Mouse (Mus musculus) neural tube, embryonic 12.5 days (tissue): ENCODE data around the gene Snap23. TPM values are rescaled to one million over a fixed set of nuclear protein-coding genes. Genes with fewer than 3 reads are reported as not detected.

Experiments used
- ATAC-seq: fragments of 200-750 bp; cut with Nextera tagmentation; 2 replicates; pipeline ENCODE4 v1.8.0; 2017; ENCODE audit warnings: low read depth, mild to moderate bottlenecking, moderate TSS enrichment, moderate library complexity; ENCODE audit not compliant: low FRiP score
- H3K27ac ChIP-seq: fragments of 300-500 bp; sonication (generic); 2 replicates; pipeline ENCODE4 v1.5.1; 2016
- H3K27me3 ChIP-seq: fragments of 300-500 bp; sonication (generic); replicated peaks from 2 replicates; pipeline ENCODE4 v1.6.1; 2016; ENCODE audit warnings: mild to moderate bottlenecking
- H3K36me3 ChIP-seq: fragments of 300-500 bp; sonication (generic); 2 replicates; pipeline ENCODE4 v1.6.1; 2016; ENCODE audit warnings: mild to moderate bottlenecking
- H3K4me1 ChIP-seq: fragments of 300-500 bp; sonication (generic); 2 replicates; pipeline ENCODE4 v1.6.1; 2016
- H3K4me2 ChIP-seq: fragments of 300-500 bp; sonication (generic); replicated peaks from 2 replicates; pipeline ENCODE4 v1.6.1; 2016; ENCODE audit warnings: mild to moderate bottlenecking
- H3K4me3 ChIP-seq: fragments of 300-500 bp; sonication (generic); 2 replicates; pipeline ENCODE4 v1.5.1; 2016
- H3K9ac ChIP-seq: fragments of 300-500 bp; sonication (generic); 2 replicates; pipeline ENCODE4 v1.6.1; 2016; ENCODE audit warnings: mild to moderate bottlenecking
- H3K9me3 ChIP-seq: fragments of 300-500 bp; sonication (generic); 2 replicates; pipeline ENCODE4 v1.6.1; 2016; ENCODE audit warnings: mild to moderate bottlenecking
- WGBS: fragments of 180-500 bp; shearing (Covaris S2); methylation state at CpG from one replicate; pipeline ENCODE4 v1.1.7; 2016; 5-methylcytosine and 5-hydroxymethylcytosine counted together
- polyA plus RNA-seq: library from polyadenylated mRNA; unstranded; fragments of >200 nt; fragmentation: Nextera tagmentation; extraction: Ambion mirVana; gene quantifications from 2 replicates; pipeline ENCODE4 v1.2.1, GENCODE M21; 2016

Snap23 gene
- 34.2 and 35.1 TPM in 2 replicates for polyA plus RNA-seq

DNA sequence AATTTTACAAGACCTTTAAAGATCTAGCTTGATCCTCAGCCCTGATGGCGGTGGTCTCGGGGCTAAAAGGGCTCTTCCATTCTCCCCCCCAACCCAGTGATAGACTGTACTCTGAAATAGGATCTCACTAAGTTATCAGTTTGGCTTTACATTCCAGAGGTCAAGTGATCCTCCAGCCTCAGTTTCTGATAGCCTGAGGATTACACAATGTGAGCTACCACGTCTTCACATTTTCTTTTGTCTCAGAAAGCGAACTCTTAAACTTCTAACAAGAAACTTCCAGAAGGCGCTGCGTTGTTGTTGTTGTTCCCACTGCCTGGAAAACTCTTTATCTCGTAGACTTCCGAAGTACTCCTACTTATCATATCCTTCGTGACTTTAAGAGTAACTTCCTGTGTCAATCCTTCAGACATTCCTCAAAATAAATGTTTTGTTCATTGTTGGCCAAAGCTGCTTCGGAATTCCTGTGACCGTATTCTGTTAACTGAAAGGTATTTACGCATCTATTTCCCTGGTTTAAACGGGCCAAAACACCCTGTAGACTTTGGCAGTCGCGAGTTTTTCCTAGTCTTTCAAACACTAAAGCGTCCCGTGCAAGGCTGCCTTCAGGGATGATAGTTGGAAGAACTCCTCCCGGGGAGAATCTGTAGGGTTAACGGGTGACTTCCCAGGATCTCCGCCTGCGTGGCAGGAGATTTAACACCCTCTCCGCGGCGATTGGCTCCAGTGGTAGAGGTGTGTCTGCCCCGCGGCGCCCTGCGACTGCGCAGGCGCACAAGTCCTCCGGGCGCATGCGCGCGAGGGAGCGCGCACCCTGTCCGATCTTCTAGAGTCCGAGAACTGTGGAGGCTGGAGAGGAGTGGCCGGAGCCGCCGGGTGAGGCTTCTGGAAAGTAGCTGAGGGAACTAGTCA is at the start of gene Snap23:
Gene Snap23, plus strand, starts transcription at position 786 of the 912 bp plus-strand sequence.
- no peaks in the 10 kb centered on the region for H3K27me3 ChIP-seq
- peak within 1 kb of the TSS; percentile 66 for H3K4me2 ChIP-seq
- ATAC-seq, result peak; percentile 89
- no peaks in the 10 kb centered on the region for H3K9me3 ChIP-seq
- peak within 1 kb of the TSS; percentile 59 for H3K9ac ChIP-seq
- 2% methylated on average over 42 of the region's 42 CpGs for WGBS
- H3K27ac ChIP-seq, result no peak within 1 kb of the TSS; the same call in 1 of the 2 replicates
- H3K4me3 ChIP-seq, result peak within 1 kb of the TSS; percentile 54
- H3K36me3 ChIP-seq, result peaks cover 6% of the 10 kb centered on the region; the same call in 1 of the 2 replicates
- peaks cover 21% of the 10 kb centered on the region for H3K4me1 ChIP-seq

- Histone ChIP-seq H3K4me2 (no peak overlapping the region), H3K4me1 (no peaks in the 10 kb centered on the region), H3K36me3 (peaks cover 92% of the 10 kb centered on the region), H3K9me3 (no peaks in the 10 kb centered on the region), H3K4me3 (no peak overlapping the region), H3K27ac (no peak overlapping the region), H3K9ac (no peak overlapping the region), H3K27me3 (no peaks in the 10 kb centered on the region)
- no peak for ATAC-seq
- 91% methylated on average over 5 of the region's 5 CpGs for WGBS
Observed at GRCm38 (mm10) chr2:120518547-120519210, 48.8 kb upstream of the Snap23 start.

DNA sequence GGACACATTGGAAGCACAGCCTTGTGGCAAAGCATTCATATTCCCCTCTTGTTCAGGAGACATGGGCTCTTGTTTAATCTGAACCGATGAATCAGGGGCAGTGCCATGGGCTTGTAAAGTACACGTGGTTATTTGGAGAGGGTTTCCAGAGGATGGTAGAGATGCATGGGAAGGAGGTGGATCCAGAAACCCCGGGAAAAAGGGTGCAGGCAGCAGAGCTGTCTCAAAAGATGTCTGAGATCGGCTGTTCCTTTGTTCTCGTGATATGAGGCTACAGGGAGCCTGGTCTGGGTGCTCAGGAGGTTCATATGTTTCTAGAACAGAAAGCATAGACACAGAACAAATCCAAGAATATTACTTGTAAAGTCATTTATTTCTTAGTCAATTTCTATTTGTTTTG is 40.7 kb upstream of the Snap23 start:
- no peak for ATAC-seq
- H3K27me3 ChIP-seq, result no peaks in the 10 kb centered on the region
- no peaks in the 10 kb centered on the region for H3K9me3 ChIP-seq
- 91% methylated on average over 5 of the region's 5 CpGs for WGBS
- no peak overlapping the region for H3K9ac ChIP-seq
- peaks cover 94% of the 10 kb centered on the region for H3K36me3 ChIP-seq
- no peak overlapping the region for H3K4me2 ChIP-seq
- H3K27ac ChIP-seq, result no peak overlapping the region
- no peaks in the 10 kb centered on the region for H3K4me1 ChIP-seq
- H3K4me3 ChIP-seq, result no peak overlapping the region

DNA sequence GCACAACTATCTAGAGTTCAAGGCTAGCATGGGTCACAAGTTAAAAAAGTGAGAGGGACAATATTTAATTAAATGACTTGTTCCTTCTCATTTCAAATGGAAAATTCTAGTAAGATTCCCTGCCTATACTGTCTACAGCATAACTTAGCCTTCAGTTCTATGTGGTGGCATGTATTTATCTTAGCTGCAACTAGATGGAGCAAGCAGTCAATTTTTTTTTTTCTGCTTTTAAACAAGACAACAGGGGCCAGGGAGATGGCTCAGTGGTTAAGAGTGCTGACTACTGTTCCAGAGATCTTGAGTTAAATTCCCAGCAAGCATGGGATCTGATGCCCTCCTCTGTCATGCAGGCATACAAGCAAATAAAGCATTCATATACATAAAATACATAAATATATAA is 37.9 kb upstream of the Snap23 start:
- no peaks in the 10 kb centered on the region for H3K9me3 ChIP-seq

DNA sequence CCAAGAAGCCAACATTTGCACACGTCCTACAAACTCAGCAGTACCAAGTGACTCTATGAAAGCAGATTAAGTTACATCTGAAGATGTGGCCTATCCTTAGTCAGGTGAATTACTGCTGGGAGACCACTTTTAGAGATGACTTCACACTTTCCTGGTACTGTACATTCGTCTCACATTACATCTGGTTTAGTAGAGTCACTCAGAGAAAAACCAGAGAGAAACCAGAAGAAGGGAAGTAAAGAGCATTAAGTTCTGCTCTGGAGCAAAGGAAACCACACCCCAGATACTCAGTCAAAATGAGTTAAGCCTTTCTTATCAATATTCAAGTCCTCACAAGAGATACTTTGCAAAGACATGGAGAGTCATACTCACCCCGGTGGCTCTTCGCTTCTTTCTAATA is 36.2 kb upstream of the Snap23 start:
- H3K27ac ChIP-seq, result no peak overlapping the region
- no peaks in the 10 kb centered on the region for H3K27me3 ChIP-seq
- H3K4me2 ChIP-seq, result no peak overlapping the region
- peaks cover 84% of the 10 kb centered on the region for H3K36me3 ChIP-seq
- ATAC-seq, result no peak
- WGBS, result 90% methylated on average over 4 of the region's 4 CpGs
- no peaks in the 10 kb centered on the region for H3K9me3 ChIP-seq
- no peaks in the 10 kb centered on the region for H3K4me1 ChIP-seq
- no peak overlapping the region for H3K9ac ChIP-seq
- H3K4me3 ChIP-seq, result no peak overlapping the region

More for the DNA sequence above, 37.9 kb upstream of the Snap23 start:
- Histone ChIP-seq H3K4me1 (no peaks in the 10 kb centered on the region), H3K4me2 (no peak overlapping the region), H3K4me3 (no peak overlapping the region), H3K27ac (no peak overlapping the region), H3K27me3 (no peaks in the 10 kb centered on the region), H3K9ac (no peak overlapping the region), H3K36me3 (peaks cover 89% of the 10 kb centered on the region)
- ATAC-seq, result no peak

- peaks cover 17% of the 10 kb centered on the region for H3K36me3 ChIP-seq
- no peaks in the 10 kb centered on the region for H3K27me3 ChIP-seq
- no peaks in the 10 kb centered on the region for H3K9me3 ChIP-seq
- no peak overlapping the region for H3K9ac ChIP-seq
- WGBS, result 52% methylated on average over 3 of the region's 3 CpGs
- ATAC-seq, result peak; percentile 90
- H3K27ac ChIP-seq, result no peak overlapping the region
- H3K4me1 ChIP-seq, result no peaks in the 10 kb centered on the region
- H3K4me3 ChIP-seq, result no peak overlapping the region
- peak overlapping the region; percentile 29 for H3K4me2 ChIP-seq
Observed at GRCm38 (mm10) chr2:120539333-120539732, 28.1 kb upstream of the Snap23 start.

DNA sequence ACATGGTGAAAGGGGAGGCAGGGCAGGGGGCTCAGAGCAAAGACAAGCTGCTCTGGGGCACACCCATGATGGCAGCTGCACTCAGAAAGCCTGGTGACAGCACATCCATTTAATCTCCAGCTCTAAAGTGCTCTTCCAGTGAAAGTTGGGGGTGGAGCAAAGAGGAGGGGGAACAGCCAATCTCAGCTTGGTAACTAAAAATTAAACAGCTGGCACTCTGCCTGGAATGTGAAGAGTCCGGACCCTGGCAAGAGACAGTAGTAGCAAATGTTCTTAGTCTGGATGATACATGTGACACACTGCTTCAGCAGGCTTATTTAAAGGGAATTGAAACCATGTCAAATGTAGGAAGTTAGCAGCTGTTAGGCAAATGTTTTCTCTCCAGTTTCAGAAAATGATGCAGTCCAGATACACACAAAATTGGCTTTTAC is 27.7 kb upstream of the Snap23 start:
- whole genome bisulfite sequencing, result 12% methylated on average over 1 of the region's 1 CpGs
- Histone ChIP-seq H3K9me3 (no peaks in the 10 kb centered on the region), H3K4me1 (no peaks in the 10 kb centered on the region), H3K27me3 (no peaks in the 10 kb centered on the region), H3K4me3 (no peak overlapping the region), H3K36me3 (peaks cover 13% of the 10 kb centered on the region), H3K4me2 (peak overlapping the region; percentile 29; the same call in 1 of the 2 replicates), H3K27ac (no peak overlapping the region), H3K9ac (no peak overlapping the region)
- peak; percentile 95 for ATAC-seq

- Histone ChIP-seq H3K27ac (no peak overlapping the region), H3K4me2 (no peak overlapping the region), H3K9ac (no peak overlapping the region), H3K27me3 (no peaks in the 10 kb centered on the region), H3K9me3 (no peaks in the 10 kb centered on the region), H3K4me1 (no peaks in the 10 kb centered on the region), H3K36me3 (peaks cover 12% of the 10 kb centered on the region), H3K4me3 (no peak overlapping the region)
- 92% methylated on average over 2 of the region's 2 CpGs for WGBS
- ATAC-seq, result no peak
Observed at GRCm38 (mm10) chr2:120544732-120545131, 22.7 kb upstream of the Snap23 start.

- H3K9ac ChIP-seq, result no peak overlapping the region
- no peak overlapping the region for H3K27ac ChIP-seq
- no peaks in the 10 kb centered on the region for H3K27me3 ChIP-seq
- H3K4me1 ChIP-seq, result no peaks in the 10 kb centered on the region; the same call in 1 of the 2 replicates
- H3K4me3 ChIP-seq, result no peak overlapping the region
- H3K36me3 ChIP-seq, result peaks cover 18% of the 10 kb centered on the region
- H3K4me2 ChIP-seq, result no peak overlapping the region
- H3K9me3 ChIP-seq, result no peaks in the 10 kb centered on the region
- 89% methylated on average over 3 of the region's 3 CpGs for WGBS
- ATAC-seq, result no peak
Observed at GRCm38 (mm10) chr2:120556868-120557267, 10.6 kb upstream of the Snap23 start.

GRCm38 (mm10) chr2:120558813-120559212 is 8.7 kb upstream of the Snap23 start:
- H3K9me3 ChIP-seq, result no peaks in the 10 kb centered on the region
- H3K4me3 ChIP-seq, result no peak overlapping the region
- no peak overlapping the region for H3K27ac ChIP-seq
- no peaks in the 10 kb centered on the region for H3K27me3 ChIP-seq
- no peak overlapping the region for H3K9ac ChIP-seq
- WGBS, result 91% methylated on average over 3 of the region's 3 CpGs
- H3K4me2 ChIP-seq, result no peak overlapping the region
- H3K4me1 ChIP-seq, result peaks cover 9% of the 10 kb centered on the region; the same call in 1 of the 2 replicates
- peaks cover 8% of the 10 kb centered on the region for H3K36me3 ChIP-seq
- no peak for ATAC-seq

DNA sequence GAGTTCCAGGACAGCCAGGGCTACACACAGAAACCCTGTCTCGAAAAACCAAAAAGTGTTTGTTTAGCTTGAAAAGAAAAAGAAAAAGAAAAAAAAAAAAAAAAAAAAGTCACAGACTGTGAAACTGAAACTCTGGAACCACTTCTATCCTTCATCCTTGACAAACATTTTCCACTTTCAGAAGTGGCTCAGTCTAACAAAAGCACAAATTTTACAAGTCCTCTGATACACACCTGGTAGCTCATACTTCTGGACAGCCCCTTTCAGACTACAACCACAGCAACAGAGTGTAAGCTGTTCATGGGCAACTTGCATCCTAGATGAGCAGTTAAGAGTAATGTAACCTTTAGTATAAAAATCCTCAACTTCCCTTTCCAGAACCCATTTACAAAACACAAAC is 5.9 kb upstream of the Snap23 start:
- no peak for ATAC-seq
- Histone ChIP-seq H3K9me3 (no peaks in the 10 kb centered on the region), H3K9ac (no peak overlapping the region), H3K27me3 (no peaks in the 10 kb centered on the region), H3K4me3 (no peak overlapping the region), H3K36me3 (no peaks in the 10 kb centered on the region), H3K4me1 (peaks cover 9% of the 10 kb centered on the region; the same call in 1 of the 2 replicates), H3K27ac (no peak overlapping the region), H3K4me2 (no peak overlapping the region)
- 79% methylated on average over 1 of the region's 1 CpGs for WGBS

DNA sequence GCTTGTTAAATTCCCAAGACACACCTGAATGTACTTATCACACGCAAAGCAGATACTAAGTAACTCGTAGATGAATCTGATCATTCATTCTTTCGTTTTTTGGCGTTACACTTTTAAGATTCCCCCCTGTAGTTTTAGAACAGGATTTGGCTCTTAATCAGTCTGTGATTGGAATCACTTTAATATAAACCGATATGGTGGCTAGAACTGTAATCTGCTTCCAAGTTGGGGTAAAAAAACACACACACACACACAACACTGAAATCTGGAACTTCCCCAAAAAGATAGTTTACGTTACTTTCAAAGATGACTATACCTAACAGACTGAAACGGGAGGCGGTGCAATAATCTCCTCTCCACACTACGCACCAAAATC is 4.6 kb upstream of the Snap23 start:
- Histone ChIP-seq H3K4me3 (peak overlapping the region; percentile 82), H3K36me3 (no peaks in the 10 kb centered on the region), H3K4me1 (peaks cover 9% of the 10 kb centered on the region; the same call in 1 of the 2 replicates), H3K27me3 (no peaks in the 10 kb centered on the region), H3K9me3 (no peaks in the 10 kb centered on the region), H3K9ac (peak overlapping the region; percentile 92), H3K4me2 (peak overlapping the region; percentile 82), H3K27ac (no peak overlapping the region)
- 29% methylated on average over 9 of the region's 9 CpGs for WGBS
- ATAC-seq, result no peak
